13 mouse cellular contexts compared by ENCODE assay signal in genomic region chr5:31218294-31218693, GRCm38 (mm10). TPM values are rescaled to one million over a fixed set of nuclear protein-coding genes. Genes with fewer than 3 reads are reported as not detected.
DNase-seq lines count a peak whose midpoint lies in the region; ATAC-seq and TF ChIP-seq lines count a peak whose summit lies in the region.
"Had no signal": no experiment of that assay in that cellular context is flagged by ENCODE, and none has a peak within 500 bp of the region (broad histone marks: within the 10 kb centered on the region; RNA-seq: fewer than 3 reads in every experiment).

No protein-coding gene starts in this region.

- intact Hi-C loops in heart, postnatal 14 days (cut with DNase I) = loop anchor here (5.0 kb wide), 1 partner anchor 109 kb away; no protein-coding TSS in a partner anchor

- no peak for ATAC-seq in heart, embryonic 13.5 days (ENCODE audit: extremely low read depth, insufficient number of reproducible peaks, low FRiP score, low TSS enrichment)
- ATAC-seq: forebrain, embryonic 14.5 days had no signal

- no peaks in the 10 kb centered on the region for H3K27me3 ChIP-seq in heart, embryonic 13.5 days (replicated peaks)
- H3K27me3 ChIP-seq in splenic B cell, adult 2 months (ENCODE audit: control insufficient read depth, insufficient read depth, low read length, poor library complexity, severe bottlenecking) = no peaks in the 10 kb centered on the region
- no peaks in the 10 kb centered on the region for H3K27me3 ChIP-seq in kidney, adult 2 months (replicated peaks; ENCODE audit: control insufficient read depth, insufficient read depth, low read length)
- H3K27me3 ChIP-seq: stomach, embryonic 15.5 days had no signal

- no peak for TF ChIP-seq CTCF in kidney, adult 2 months (conservative IDR thresholded peaks at IDR 0.05; ENCODE audit: insufficient read depth, insufficient read length, low read depth, low read length)

- no peak overlapping the region for H3K9ac ChIP-seq in heart, embryonic 13.5 days
- H3K9ac ChIP-seq: stomach, embryonic 15.5 days had no signal

- DNase-seq in heart, postnatal 14 days = no peak
- peak; percentile 44 for DNase-seq in thymus, postnatal 14 days
- DNase-seq in thymus, adult 18-20 months = no peak
- DNase-seq in induced T-regulatory cell, adult 2 months (ENCODE audit: low read depth) = peak; percentile 77
- DNase-seq in splenic B cell, adult 2 months (ENCODE audit: low read depth, low spot score) = peak; percentile 62
- DNase-seq in kidney, adult 2 months = no peak
- no peak for DNase-seq in layer of hippocampus, postnatal 14 days (ENCODE audit: low spot score in 2 of 2)
- DNase-seq: heart, postnatal 36 days; left cerebral cortex, postnatal 4 days had no signal

- peak overlapping the region; percentile 17; the same call in 1 of the 2 replicates for H3K4me3 ChIP-seq in heart, embryonic 13.5 days
- no peak overlapping the region for H3K4me3 ChIP-seq in kidney, adult 2 months (ENCODE audit: insufficient read depth, low read depth, low read length)

- TF ChIP-seq POLR2A in kidney, adult 2 months (IDR thresholded peaks at IDR 0.05; ENCODE audit: low read depth, low read length) = no peak

- H3K27ac ChIP-seq in heart, embryonic 13.5 days (replicated peaks) = no peak overlapping the region
- no peak overlapping the region for H3K27ac ChIP-seq in kidney, adult 2 months (ENCODE audit: insufficient read depth, low read depth, low read length)
- H3K27ac ChIP-seq: stomach, embryonic 15.5 days had no signal

- H3K9me3 ChIP-seq in heart, embryonic 13.5 days = no peaks in the 10 kb centered on the region
- H3K9me3 ChIP-seq: stomach, embryonic 15.5 days had no signal

- 40% methylated on average over 7 of the region's 7 CpGs for WGBS in heart, embryonic 13.5 days
- WGBS in kidney, adult 2 months = 54% methylated on average over 7 of the region's 7 CpGs

- H3K4me1 ChIP-seq in heart, embryonic 13.5 days = peaks cover 29% of the 10 kb centered on the region
- no peaks in the 10 kb centered on the region for H3K4me1 ChIP-seq in kidney, adult 2 months (ENCODE audit: control insufficient read depth, insufficient read depth, low read length)
- H3K4me1 ChIP-seq: stomach, embryonic 15.5 days had no signal

- peak overlapping the region; percentile 90 for H3K4me2 ChIP-seq in heart, embryonic 13.5 days

- H3K36me3 ChIP-seq in heart, embryonic 13.5 days = 0 out of 2 replicates have a peak, but pooled peaks cover 3% of the 10 kb centered on the region
- no peaks in the 10 kb centered on the region for H3K36me3 ChIP-seq in splenic B cell, adult 2 months (ENCODE audit: control insufficient read depth, insufficient read depth, low read length, poor library complexity, severe bottlenecking)
- no peaks in the 10 kb centered on the region for H3K36me3 ChIP-seq in kidney, adult 2 months (ENCODE audit: control insufficient read depth, insufficient read depth, low read length)
- H3K36me3 ChIP-seq: stomach, embryonic 15.5 days had no signal

RNA-seq across cellular contexts. Expression of gene Ppm1g, which starts 2.2 kb away (rescaled TPM):
- polyA plus RNA-seq in heart, embryonic 13.5 days (2015; fragmentation: Nextera tagmentation; extraction: Ambion mirVana) = 101 and 107 TPM in 2 replicates
- total RNA-seq in heart, postnatal 14 days (2021) = 10 to 100 TPM; 56.5 to 66.1 TPM
- polyA plus RNA-seq in kidney, adult 2 months (2012; rRNA removed) = 41.1 and 43.2 TPM in 2 replicates
- total RNA-seq in layer of hippocampus, postnatal 14 days (2021) = 10 to 100 TPM; 84.9 to 85.7 TPM

RNA-seq across cellular contexts. Expression of gene Zfp513, which starts 16.2 kb away (rescaled TPM):
- polyA plus RNA-seq in heart, embryonic 13.5 days (2015; fragmentation: Nextera tagmentation; extraction: Ambion mirVana) = 7.3 and 7.5 TPM in 2 replicates
- total RNA-seq in heart, postnatal 14 days (2021) = 10 to 100 TPM in 1 of 2 experiments, 1 to 10 TPM in 1; 9.9 to 10.6 TPM
- polyA plus RNA-seq in kidney, adult 2 months (2012; rRNA removed) = 22.9 and 29.8 TPM in 2 replicates
- total RNA-seq in layer of hippocampus, postnatal 14 days (2021) = 10 to 100 TPM; 25.5 to 31.3 TPM

RNA-seq across cellular contexts. Expression of gene Nrbp1, which starts 22.4 kb away (rescaled TPM):
- polyA plus RNA-seq in heart, embryonic 13.5 days (2015; fragmentation: Nextera tagmentation; extraction: Ambion mirVana) = 124 and 132 TPM in 2 replicates
- 10 to 100 TPM; 73.1 to 75.0 TPM for total RNA-seq in heart, postnatal 14 days (2021)
- polyA plus RNA-seq in kidney, adult 2 months (2012; rRNA removed) = 126 and 130 TPM in 2 replicates
- total RNA-seq in layer of hippocampus, postnatal 14 days (2021) = 10 to 100 TPM; 77.7 to 79.7 TPM

RNA-seq across cellular contexts. Expression of gene Gm9970, which starts 22.7 kb away (rescaled TPM):
- polyA plus RNA-seq in heart, embryonic 13.5 days (2015; fragmentation: Nextera tagmentation; extraction: Ambion mirVana) = 0.68 TPM in 1 of 2 replicates, not detected in the other
- total RNA-seq in heart, postnatal 14 days (2021) = not detected
- 0.45 and 0.96 TPM in 2 replicates for polyA plus RNA-seq in kidney, adult 2 months (2012; rRNA removed)
- not detected for total RNA-seq in layer of hippocampus, postnatal 14 days (2021)
- total RNA-seq: heart, postnatal 36 days; left cerebral cortex, postnatal 4 days; neutrophil, adult 5-6 weeks had no signal

RNA-seq across cellular contexts. Expression of gene Eif2b4, which starts 25.1 kb away (rescaled TPM):
- polyA plus RNA-seq in heart, embryonic 13.5 days (2015; fragmentation: Nextera tagmentation; extraction: Ambion mirVana) = 52.3 and 55.9 TPM in 2 replicates
- 10 to 100 TPM; 48.4 to 62.3 TPM for total RNA-seq in heart, postnatal 14 days (2021)
- 54.1 and 61.0 TPM in 2 replicates for polyA plus RNA-seq in kidney, adult 2 months (2012; rRNA removed)
- total RNA-seq in layer of hippocampus, postnatal 14 days (2021) = 10 to 100 TPM; 48.1 to 55.2 TPM

Comparison
In these comparisons a context has a peak if more than half of its experiments do, and no peak if none do; other contexts are left out.
1. DNase-seq: peak in thymus, postnatal 14 days (single experiment), induced T-regulatory cell, adult 2 months (single experiment) and splenic B cell, adult 2 months (single experiment); none in heart, postnatal 14 days (0 of 2), thymus, adult 18-20 months (0 of 2), kidney, adult 2 months (single experiment) and layer of hippocampus, postnatal 14 days (0 of 2).